Mouse (Mus musculus): ENCODE results near the gene Grip2. TPM values are rescaled to one million over a fixed set of nuclear protein-coding genes. Genes with fewer than 3 reads are reported as not detected.

Grip2 gene
- polyA plus RNA-seq, 1 experiment from 2014 or later: 2.1 TPM

DNA sequence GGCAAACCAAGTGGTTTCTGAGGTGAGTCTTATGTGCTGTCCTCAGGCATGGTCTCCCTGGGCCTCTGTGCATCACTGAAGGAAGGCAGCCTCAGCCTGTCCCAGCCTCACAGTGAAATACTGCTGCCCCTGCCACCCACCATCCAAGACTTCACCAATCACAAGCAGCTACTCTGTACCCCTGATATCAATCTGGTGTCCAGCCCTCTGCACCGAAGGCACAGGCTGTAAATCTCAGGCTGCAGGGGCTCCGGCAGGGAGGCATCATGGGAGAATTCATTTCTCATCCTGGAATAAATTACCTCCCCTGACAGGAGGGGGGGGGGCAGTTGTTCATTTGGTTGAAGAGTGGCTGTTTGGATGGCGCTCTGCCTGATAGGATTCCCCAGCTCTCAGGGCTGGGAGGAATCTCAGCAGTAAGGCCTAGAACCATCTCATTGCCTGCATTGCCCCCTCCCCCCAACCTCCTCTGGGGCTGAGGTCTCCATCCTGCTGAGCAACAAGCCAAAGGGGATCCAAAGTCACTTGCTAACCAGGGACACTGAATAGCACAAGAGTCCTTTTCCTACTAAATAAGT is 5.9 kb upstream of the Grip2 start:
- H3K27me3 ChIP-seq: no peaks in the 10 kb centered on the region
- H3K4me3 ChIP-seq: no peak overlapping the region
- no peaks in the 10 kb centered on the region for H3K9me3 ChIP-seq
- 61% methylated on average over 3 of the region's 3 CpGs for WGBS
- H3K9ac ChIP-seq (replicated peaks): 0 out of 2 replicates have a peak overlapping the region, but pooled peaks have one; percentile 17
- no peak overlapping the region; the same call in 1 of the 2 replicates for H3K27ac ChIP-seq (replicated peaks)
- 0 out of 2 replicates have a peak, but pooled peaks have one; percentile 38 for ATAC-seq (ENCODE audit: low FRiP score, low read depth)
- H3K4me2 ChIP-seq (replicated peaks): no peak overlapping the region
- no peaks in the 10 kb centered on the region for H3K36me3 ChIP-seq
- peaks cover 1% of the 10 kb centered on the region for H3K4me1 ChIP-seq

DNA sequence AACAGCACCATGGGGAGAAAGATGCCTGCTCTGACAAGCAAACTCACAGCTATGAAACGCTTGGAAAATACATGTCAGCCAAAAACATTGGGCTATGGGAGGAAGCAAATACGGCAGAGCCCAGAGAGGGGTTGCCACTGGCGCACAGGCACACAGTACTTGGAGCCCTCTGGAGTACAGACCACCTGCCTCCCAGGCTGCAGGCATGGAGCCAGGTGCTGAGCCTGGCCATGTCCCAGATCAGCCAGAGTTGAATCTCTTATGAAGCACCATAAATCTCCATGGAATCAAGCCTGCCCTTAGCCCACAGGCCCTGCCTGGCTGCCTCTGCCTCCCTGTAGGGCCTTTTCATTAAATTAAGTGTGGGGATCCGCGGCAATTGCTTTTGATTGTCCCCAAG is 876 bp upstream of the Grip2 start:
- Histone ChIP-seq H3K27me3 (no peaks in the 10 kb centered on the region), H3K9ac (replicated peaks) (no peak overlapping the region), H3K4me1 (0 out of 2 replicates have a peak, but pooled peaks cover 5% of the 10 kb centered on the region), H3K9me3 (no peaks in the 10 kb centered on the region), H3K27ac (replicated peaks) (no peak overlapping the region), H3K4me2 (replicated peaks) (no peak overlapping the region), H3K4me3 (no peak overlapping the region), H3K36me3 (no peaks in the 10 kb centered on the region)
- ATAC-seq (ENCODE audit: low FRiP score, low read depth): no peak
- WGBS: 78% methylated on average over 5 of the region's 5 CpGs

DNA sequence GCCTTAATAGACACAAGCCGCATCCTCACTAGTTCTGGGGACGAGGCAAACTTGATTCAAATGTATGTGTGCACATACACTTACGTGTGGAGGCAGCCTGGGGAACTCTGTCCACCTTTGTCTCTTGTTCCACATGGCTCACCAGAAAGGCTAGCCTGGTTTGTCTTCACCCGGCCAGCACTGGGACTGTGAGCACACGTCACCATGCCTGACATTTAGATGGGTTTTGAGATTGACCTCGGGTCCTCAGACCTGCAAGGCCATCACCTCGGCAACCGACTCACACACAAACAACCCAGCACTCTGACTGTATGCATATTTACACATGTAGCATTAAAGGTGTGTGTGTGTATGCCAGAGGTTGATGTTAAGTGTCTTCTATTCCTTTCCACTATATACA is 8.8 kb downstream of the Grip2 start:
- no peak for ATAC-seq (ENCODE audit: low FRiP score, low read depth)
- no peaks in the 10 kb centered on the region for H3K36me3 ChIP-seq
- H3K4me3 ChIP-seq: no peak overlapping the region
- 78% methylated on average over 8 of the region's 8 CpGs for WGBS
- 0 out of 2 replicates have a peak, but pooled peaks cover 6% of the 10 kb centered on the region for H3K9me3 ChIP-seq
- H3K9ac ChIP-seq (replicated peaks): no peak overlapping the region
- no peak overlapping the region for H3K4me2 ChIP-seq (replicated peaks)
- no peak overlapping the region for H3K27ac ChIP-seq (replicated peaks)
- H3K4me1 ChIP-seq: no peaks in the 10 kb centered on the region
- H3K27me3 ChIP-seq: no peaks in the 10 kb centered on the region

DNA sequence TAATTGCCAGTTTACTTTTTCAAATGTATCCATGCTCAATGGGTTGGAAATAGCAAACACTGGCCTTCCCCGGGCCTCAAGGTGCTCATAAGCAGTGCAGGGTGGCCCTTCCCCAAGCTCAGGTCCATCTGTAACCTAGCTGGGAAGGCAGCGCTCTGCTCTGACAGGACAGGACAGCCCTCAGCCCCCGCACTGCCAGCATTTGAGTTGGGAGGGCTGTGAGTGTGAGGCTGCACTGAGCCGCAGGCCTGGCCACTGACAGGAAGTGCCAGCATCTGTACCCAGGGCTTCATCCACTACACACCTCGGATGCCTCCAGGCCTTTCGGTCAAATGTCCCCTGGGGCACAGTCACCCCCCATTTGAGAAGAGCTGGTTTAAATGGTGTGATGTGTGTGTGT is 11.1 kb downstream of the Grip2 start:
- Histone ChIP-seq H3K27ac (replicated peaks) (no peak overlapping the region), H3K4me2 (replicated peaks) (no peak overlapping the region), H3K9me3 (0 out of 2 replicates have a peak, but pooled peaks cover 2% of the 10 kb centered on the region), H3K4me1 (no peaks in the 10 kb centered on the region), H3K4me3 (no peak overlapping the region), H3K9ac (replicated peaks) (no peak overlapping the region), H3K27me3 (no peaks in the 10 kb centered on the region), H3K36me3 (no peaks in the 10 kb centered on the region)
- ATAC-seq (ENCODE audit: low FRiP score, low read depth): no peak
- WGBS: 85% methylated on average over 6 of the region's 6 CpGs

DNA sequence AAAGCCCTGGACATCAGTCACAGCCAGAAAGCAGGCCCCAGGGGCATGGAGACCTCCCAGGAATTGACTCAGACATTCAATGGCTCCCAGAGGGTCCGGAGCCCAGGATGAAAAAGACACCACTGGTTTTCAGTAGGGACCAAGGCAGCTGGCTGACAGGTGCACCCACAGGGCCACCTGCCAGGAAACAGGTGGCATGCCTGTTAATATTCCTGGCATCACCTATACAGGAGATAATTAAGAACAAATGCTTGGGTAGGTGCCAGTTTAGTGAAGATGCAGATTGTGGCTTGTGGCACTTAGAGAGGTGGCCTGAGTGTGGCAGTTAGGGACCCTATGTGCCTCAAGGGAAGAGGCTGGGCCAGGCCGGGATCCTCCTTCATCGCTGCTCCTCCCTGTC is 13.4 kb downstream of the Grip2 start:
- no peak overlapping the region for H3K27ac ChIP-seq (replicated peaks)
- H3K9ac ChIP-seq (replicated peaks): no peak overlapping the region
- no peaks in the 10 kb centered on the region for H3K36me3 ChIP-seq
- no peaks in the 10 kb centered on the region for H3K4me1 ChIP-seq
- WGBS: 87% methylated on average over 3 of the region's 3 CpGs
- 0 out of 2 replicates have a peak, but pooled peaks cover 5% of the 10 kb centered on the region for H3K27me3 ChIP-seq
- no peak overlapping the region for H3K4me2 ChIP-seq (replicated peaks)
- ATAC-seq (ENCODE audit: low FRiP score, low read depth): no peak
- no peaks in the 10 kb centered on the region for H3K9me3 ChIP-seq
- no peak overlapping the region for H3K4me3 ChIP-seq

DNA sequence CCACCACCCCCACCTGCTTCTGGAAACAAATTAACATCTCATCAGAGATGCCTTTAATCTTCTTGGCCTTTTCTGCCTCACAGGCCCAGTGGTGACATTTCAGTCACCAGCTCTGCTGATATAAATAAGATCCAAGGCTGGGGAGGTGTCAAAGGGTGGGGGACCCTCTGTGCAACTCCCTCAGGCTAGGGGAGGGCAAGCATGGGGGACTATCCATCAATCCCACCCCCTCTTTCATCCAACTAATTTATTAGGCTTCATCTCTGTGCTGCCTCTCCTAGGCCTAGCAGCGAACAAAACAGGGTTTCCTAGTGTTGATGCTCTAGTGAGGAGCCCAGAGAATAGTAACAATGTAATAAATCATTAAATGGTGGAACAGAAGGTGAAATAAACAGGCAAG is 17.0 kb downstream of the Grip2 start:
- WGBS: 46% methylated on average over 1 of the region's 1 CpGs
- no peak overlapping the region for H3K4me2 ChIP-seq (replicated peaks)
- peak overlapping the region; percentile 32; the same call in 1 of the 2 replicates for H3K27ac ChIP-seq (replicated peaks)
- H3K9me3 ChIP-seq: no peaks in the 10 kb centered on the region
- peaks cover 39% of the 10 kb centered on the region for H3K27me3 ChIP-seq
- ATAC-seq (ENCODE audit: low FRiP score, low read depth): 0 out of 2 replicates have a peak, but pooled peaks have one; percentile 23
- H3K4me3 ChIP-seq: no peak overlapping the region
- no peaks in the 10 kb centered on the region for H3K36me3 ChIP-seq
- H3K9ac ChIP-seq (replicated peaks): 0 out of 2 replicates have a peak overlapping the region, but pooled peaks have one; percentile 11
- peaks cover 19% of the 10 kb centered on the region for H3K4me1 ChIP-seq

DNA sequence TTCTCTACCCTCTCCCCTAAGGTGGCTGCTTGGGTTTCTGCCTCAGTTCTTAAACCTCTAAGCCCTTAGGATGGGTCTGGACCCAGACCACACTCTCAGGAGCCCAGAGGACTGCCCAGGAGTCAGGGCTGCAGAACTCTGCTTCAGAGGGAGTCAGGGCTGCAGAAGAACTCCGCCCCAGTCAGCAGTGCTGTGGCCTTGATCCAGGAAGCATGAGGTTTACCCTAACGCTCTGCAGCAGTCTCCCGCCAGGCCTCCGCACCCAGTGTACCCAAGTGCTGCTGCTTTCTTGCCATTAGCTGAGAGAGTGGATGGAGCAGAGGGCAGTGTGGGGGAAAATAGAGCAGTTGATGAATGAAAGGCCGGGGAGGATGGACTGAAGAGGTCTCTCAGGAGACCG is 19.0 kb downstream of the Grip2 start:
- WGBS: 65% methylated on average over 6 of the region's 6 CpGs
- no peak overlapping the region for H3K4me2 ChIP-seq (replicated peaks)
- no peak for ATAC-seq (ENCODE audit: low FRiP score, low read depth)
- no peak overlapping the region for H3K4me3 ChIP-seq
- no peak overlapping the region for H3K27ac ChIP-seq (replicated peaks)
- H3K9ac ChIP-seq (replicated peaks): no peak overlapping the region
- H3K36me3 ChIP-seq: no peaks in the 10 kb centered on the region
- no peaks in the 10 kb centered on the region for H3K9me3 ChIP-seq
- H3K4me1 ChIP-seq: peaks cover 19% of the 10 kb centered on the region
- H3K27me3 ChIP-seq: peaks cover 40% of the 10 kb centered on the region

DNA sequence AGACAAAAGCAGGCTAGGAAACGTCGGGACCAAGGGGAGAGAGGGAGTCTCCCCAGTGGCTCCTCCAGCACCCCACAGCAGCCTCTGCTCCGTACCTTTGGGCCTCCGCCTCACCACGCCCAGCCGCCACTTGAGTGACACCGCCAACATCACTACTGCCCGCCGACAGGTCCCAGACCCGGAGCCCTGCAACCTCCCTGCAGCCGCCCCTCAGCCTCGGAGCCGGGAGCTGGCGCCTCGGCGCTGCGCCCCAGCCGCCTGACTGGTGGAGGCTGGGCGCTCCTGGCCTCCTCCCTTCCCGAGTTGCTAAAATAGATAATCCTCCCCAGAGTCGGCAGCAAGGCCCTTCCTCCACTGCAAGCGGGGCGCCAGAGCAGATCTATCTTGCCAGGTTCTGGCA is 19.9 kb downstream of the Grip2 start:
- H3K9ac ChIP-seq (replicated peaks): peak overlapping the region; percentile 37
- no peaks in the 10 kb centered on the region for H3K36me3 ChIP-seq
- H3K27ac ChIP-seq (replicated peaks): no peak overlapping the region
- H3K9me3 ChIP-seq: no peaks in the 10 kb centered on the region
- H3K4me2 ChIP-seq (replicated peaks): peak overlapping the region; percentile 58
- H3K4me1 ChIP-seq: peaks cover 19% of the 10 kb centered on the region
- no peak for ATAC-seq (ENCODE audit: low FRiP score, low read depth)
- 4% methylated on average over 23 of the region's 23 CpGs for WGBS
- peak overlapping the region; percentile 33 for H3K4me3 ChIP-seq
- H3K27me3 ChIP-seq: peaks cover 40% of the 10 kb centered on the region

DNA sequence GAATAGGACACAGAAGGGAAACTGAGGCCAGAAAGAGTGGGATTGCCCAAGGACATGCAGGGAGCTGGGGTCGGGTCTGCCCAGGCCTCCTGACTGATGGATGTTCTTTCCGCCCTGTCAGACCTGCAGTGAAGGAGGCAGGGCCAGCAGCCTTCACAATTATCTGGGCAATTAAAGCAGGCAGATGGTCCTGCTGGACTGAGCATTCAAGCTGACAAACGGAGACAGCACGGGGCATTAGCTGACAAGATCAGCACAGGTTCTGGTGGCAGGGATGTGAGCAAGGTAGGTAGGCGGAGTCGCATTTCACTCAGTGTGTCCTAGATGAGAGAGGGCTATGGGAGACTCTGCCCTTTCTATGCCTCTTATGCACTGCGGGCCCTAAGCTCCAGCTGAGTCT is 22.9 kb downstream of the Grip2 start:
- 62% methylated on average over 7 of the region's 7 CpGs for WGBS
- no peak overlapping the region for H3K27ac ChIP-seq (replicated peaks)
- peaks cover 40% of the 10 kb centered on the region for H3K27me3 ChIP-seq
- H3K9ac ChIP-seq (replicated peaks): no peak overlapping the region
- H3K36me3 ChIP-seq: no peaks in the 10 kb centered on the region
- no peak overlapping the region for H3K4me2 ChIP-seq (replicated peaks)
- H3K4me3 ChIP-seq: no peak overlapping the region
- no peaks in the 10 kb centered on the region for H3K9me3 ChIP-seq
- no peak for ATAC-seq (ENCODE audit: low FRiP score, low read depth)
- peaks cover 19% of the 10 kb centered on the region for H3K4me1 ChIP-seq

DNA sequence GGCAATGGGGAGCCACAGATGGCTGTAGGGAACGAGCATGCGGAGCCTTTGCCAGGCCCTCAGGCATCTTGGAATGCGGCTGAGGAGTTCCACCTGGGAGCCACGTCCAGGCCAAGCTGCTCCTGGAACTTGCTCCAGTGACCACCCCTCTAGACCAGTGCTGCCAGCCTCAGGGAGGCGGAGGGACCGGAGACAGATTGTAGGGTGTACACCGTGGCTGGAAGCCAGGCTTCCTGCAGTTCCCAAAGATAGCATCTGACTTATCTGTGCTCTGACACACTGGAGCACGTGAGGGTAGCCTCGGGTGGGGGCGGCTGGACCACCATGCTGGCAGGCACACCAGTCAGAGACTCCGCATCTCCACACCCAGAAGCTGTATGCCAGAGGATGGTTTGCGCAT is 28.6 kb downstream of the Grip2 start:
- H3K4me2 ChIP-seq (replicated peaks): no peak overlapping the region
- no peaks in the 10 kb centered on the region for H3K36me3 ChIP-seq
- H3K9me3 ChIP-seq: no peaks in the 10 kb centered on the region
- WGBS: 79% methylated on average over 12 of the region's 12 CpGs
- no peak overlapping the region for H3K4me3 ChIP-seq
- no peaks in the 10 kb centered on the region for H3K27me3 ChIP-seq
- no peaks in the 10 kb centered on the region; the same call in 1 of the 2 replicates for H3K4me1 ChIP-seq
- ATAC-seq (ENCODE audit: low FRiP score, low read depth): no peak
- no peak overlapping the region for H3K27ac ChIP-seq (replicated peaks)
- no peak overlapping the region for H3K9ac ChIP-seq (replicated peaks)

DNA sequence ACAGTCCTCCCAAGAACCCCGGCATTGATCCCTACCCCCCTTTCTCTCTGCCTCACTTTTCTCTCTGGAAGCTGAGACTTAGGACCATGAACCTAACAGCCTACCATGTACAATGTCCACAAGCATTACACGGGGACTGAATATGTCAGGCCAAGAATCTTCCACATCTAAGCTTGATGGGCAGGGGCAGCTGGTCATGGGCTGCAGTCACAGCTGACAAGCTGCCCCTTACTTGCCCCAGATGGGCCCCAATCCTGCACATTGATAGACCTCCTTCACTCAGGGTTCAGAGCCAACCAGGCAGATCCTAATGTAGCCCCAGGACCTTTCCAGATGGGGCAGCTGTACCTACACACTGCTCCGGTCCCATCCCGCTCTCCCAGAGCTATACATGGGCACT is 30.3 kb downstream of the Grip2 start:
- H3K4me1 ChIP-seq: no peaks in the 10 kb centered on the region; the same call in 1 of the 2 replicates
- no peak overlapping the region for H3K27ac ChIP-seq (replicated peaks)
- no peak overlapping the region for H3K4me2 ChIP-seq (replicated peaks)
- H3K9ac ChIP-seq (replicated peaks): no peak overlapping the region
- 83% methylated on average over 4 of the region's 4 CpGs for WGBS
- no peak for ATAC-seq (ENCODE audit: low FRiP score, low read depth)
- no peaks in the 10 kb centered on the region for H3K36me3 ChIP-seq
- no peaks in the 10 kb centered on the region for H3K27me3 ChIP-seq
- H3K4me3 ChIP-seq: no peak overlapping the region
- H3K9me3 ChIP-seq: no peaks in the 10 kb centered on the region

DNA sequence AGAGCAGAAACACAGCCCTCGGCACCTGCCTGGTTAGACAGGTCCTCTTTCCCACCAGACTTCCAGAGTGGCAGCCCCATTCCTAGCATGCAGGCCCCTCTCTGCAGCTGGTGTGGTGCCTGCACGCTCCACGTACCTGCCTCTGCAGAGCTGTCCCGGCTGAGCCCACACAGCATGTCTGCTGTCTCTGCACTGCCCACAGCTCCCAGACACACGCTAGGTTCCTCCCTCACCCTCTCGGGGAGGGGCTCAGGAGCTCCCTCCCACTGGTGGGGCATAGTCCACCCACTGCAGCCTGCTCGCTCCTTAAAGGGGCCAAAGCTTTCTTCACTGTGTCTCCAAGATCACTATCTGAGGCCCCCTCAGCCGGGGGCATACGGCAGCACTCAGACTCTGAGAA is 31.0 kb downstream of the Grip2 start:
- H3K9ac ChIP-seq (replicated peaks): no peak overlapping the region

DNA sequence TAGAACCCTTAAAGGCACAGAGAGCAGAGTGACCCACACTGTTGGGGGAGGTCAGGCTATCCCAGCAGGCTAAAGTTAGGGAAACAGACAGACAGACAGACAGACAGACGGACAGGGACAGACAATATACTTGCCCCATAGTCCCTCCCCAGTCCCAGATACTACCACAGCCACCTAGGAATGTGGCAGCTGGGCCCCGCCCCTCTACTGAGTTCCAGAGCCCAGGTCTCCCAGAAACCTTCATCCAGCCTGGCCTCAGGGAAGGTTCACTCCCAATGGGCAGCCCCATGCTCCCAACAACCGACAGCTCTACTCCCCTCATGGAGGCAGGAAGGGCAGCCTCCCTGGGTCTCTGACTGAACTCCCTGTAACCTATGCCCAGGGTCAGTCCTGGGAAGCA is 31.4 kb downstream of the Grip2 start:
- Histone ChIP-seq H3K4me2 (replicated peaks) (no peak overlapping the region), H3K4me3 (no peak overlapping the region), H3K9me3 (no peaks in the 10 kb centered on the region), H3K36me3 (no peaks in the 10 kb centered on the region), H3K27ac (replicated peaks) (no peak overlapping the region), H3K4me1 (no peaks in the 10 kb centered on the region; the same call in 1 of the 2 replicates), H3K27me3 (no peaks in the 10 kb centered on the region), H3K9ac (replicated peaks) (no peak overlapping the region)
- WGBS: 65% methylated on average over 3 of the region's 3 CpGs
- no peak for ATAC-seq (ENCODE audit: low FRiP score, low read depth)

More for the DNA sequence above, 31.0 kb downstream of the Grip2 start:
- no peak overlapping the region for H3K4me3 ChIP-seq
- ATAC-seq (ENCODE audit: low FRiP score, low read depth): no peak
- H3K27me3 ChIP-seq: no peaks in the 10 kb centered on the region
- H3K9me3 ChIP-seq: no peaks in the 10 kb centered on the region
- H3K4me1 ChIP-seq: no peaks in the 10 kb centered on the region; the same call in 1 of the 2 replicates
- H3K4me2 ChIP-seq (replicated peaks): no peak overlapping the region
- H3K27ac ChIP-seq (replicated peaks): no peak overlapping the region
- WGBS: 66% methylated on average over 9 of the region's 9 CpGs
- no peaks in the 10 kb centered on the region for H3K36me3 ChIP-seq
